Mouse (Mus musculus) spleen, adult 2 months (tissue): ENCODE measurements around the gene Syngr1. TPM values are rescaled to one million over a fixed set of nuclear protein-coding genes. Genes with fewer than 3 reads are reported as not detected.
A peak's percentile ranks its signal among the peaks of the same experiment; 100 is the strongest.

Experiments used
- DNase-seq, 2 experiments: peaks; one replicate each; pipeline versions ENCODE4 v3.0.0 to v3.0.0-alpha.2; 2012 to 2021; ENCODE audit warnings: low spot score in 2 of 2, low read depth in 1 of 2
- H3K27ac ChIP-seq: fragments of 200-500 bp; 2 replicates; pipeline ENCODE4 v1.5.1; 2012; ENCODE audit warnings: low read length, inconsistent platforms; ENCODE audit not compliant: insufficient read depth
- H3K27me3 ChIP-seq: fragments of 200-500 bp; 2 replicates; pipeline ENCODE4 v1.6.1; 2012; ENCODE audit warnings: mild to moderate bottlenecking, moderate library complexity, low read length, inconsistent platforms; ENCODE audit not compliant: control insufficient read depth, insufficient read depth
- H3K36me3 ChIP-seq: fragments of 200-500 bp; 2 replicates; pipeline ENCODE4 v1.6.1; 2012; ENCODE audit warnings: mild to moderate bottlenecking, low read length, inconsistent platforms; ENCODE audit not compliant: control insufficient read depth, insufficient read depth
- H3K4me1 ChIP-seq: fragments of 200-500 bp; 2 replicates; pipeline ENCODE4 v1.6.1; 2011; ENCODE audit warnings: inconsistent platforms; ENCODE audit not compliant: control insufficient read depth, insufficient read depth, insufficient read length
- H3K4me3 ChIP-seq: fragments of 200-500 bp; 2 replicates; pipeline ENCODE4 v1.5.1; 2011; ENCODE audit warnings: mild to moderate bottlenecking, inconsistent platforms; ENCODE audit not compliant: insufficient read depth, insufficient read length; ENCODE audit errors: extremely low read depth
- CTCF ChIP-seq: fragments of 200-500 bp; IDR thresholded peaks from 2 replicates; pipeline ENCODE4 v1.5.1; 2011; ENCODE audit warnings: mild to moderate bottlenecking, inconsistent platforms; ENCODE audit not compliant: insufficient read depth, insufficient read length, insufficient replicate concordance; ENCODE audit errors: extremely low read depth
- POLR2A ChIP-seq: fragments of 200-500 bp; IDR thresholded peaks from 2 replicates; pipeline ENCODE4 v1.6.1; 2011; ENCODE audit warnings: low read depth, low read length, inconsistent platforms
- WGBS: fragments of 180-500 bp; shearing (Covaris S2); methylation state at CpG from one replicate; pipeline ENCODE4 v1.1.7; 2018; 5-methylcytosine and 5-hydroxymethylcytosine counted together
- polyA plus RNA-seq: library from polyadenylated mRNA; depleted of rRNA; stranded (reverse); fragments of >200 nt; gene quantifications from 2 replicates; pipeline ENCODE4 v1.2.3, GENCODE M21; 2012

The Syngr1 gene
- polyA plus RNA-seq, 1 experiment: 9.9 TPM

- no peak overlapping the region for H3K27ac ChIP-seq
- no peaks in the 10 kb centered on the region for H3K36me3 ChIP-seq
- DNase-seq: no peak
- no peaks in the 10 kb centered on the region for H3K4me1 ChIP-seq
- H3K4me3 ChIP-seq: no peak overlapping the region
- no peaks in the 10 kb centered on the region for H3K27me3 ChIP-seq
- 15% methylated on average over 1 of the region's 1 CpGs for WGBS
- TF ChIP-seq POLR2A (no peak), CTCF (no peak)
Measured at GRCm38 (mm10) chr15:80127191-80127590, 36.1 kb downstream of the Syngr1 start.

DNA sequence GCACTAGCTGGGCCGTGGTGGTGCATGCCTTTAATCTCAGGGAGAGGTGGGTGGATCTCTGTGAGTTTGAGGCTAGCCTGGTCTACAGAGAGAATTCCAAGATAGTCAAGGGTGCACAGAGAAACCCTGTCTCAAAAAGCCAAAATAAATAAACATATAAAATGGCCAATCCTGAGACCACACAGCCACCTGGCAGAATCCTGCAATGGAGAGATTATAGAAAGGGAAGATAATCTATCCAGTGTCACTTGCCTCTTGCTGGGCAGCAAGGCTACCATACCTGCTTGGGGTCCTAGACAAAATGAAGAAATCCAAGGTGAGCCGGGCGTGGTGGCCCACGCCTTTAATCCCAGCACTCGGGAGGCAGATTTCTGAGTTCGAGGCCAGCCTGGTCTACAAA lies 38.8 kb downstream of the Syngr1 start:
- Histone ChIP-seq H3K4me1 (peaks cover 8% of the 10 kb centered on the region), H3K36me3 (no peaks in the 10 kb centered on the region), H3K27ac (no peak overlapping the region), H3K27me3 (no peaks in the 10 kb centered on the region), H3K4me3 (no peak overlapping the region)
- DNase-seq: no peak
- 81% methylated on average over 6 of the region's 6 CpGs for WGBS
- TF ChIP-seq CTCF (no peak), POLR2A (no peak)

DNA sequence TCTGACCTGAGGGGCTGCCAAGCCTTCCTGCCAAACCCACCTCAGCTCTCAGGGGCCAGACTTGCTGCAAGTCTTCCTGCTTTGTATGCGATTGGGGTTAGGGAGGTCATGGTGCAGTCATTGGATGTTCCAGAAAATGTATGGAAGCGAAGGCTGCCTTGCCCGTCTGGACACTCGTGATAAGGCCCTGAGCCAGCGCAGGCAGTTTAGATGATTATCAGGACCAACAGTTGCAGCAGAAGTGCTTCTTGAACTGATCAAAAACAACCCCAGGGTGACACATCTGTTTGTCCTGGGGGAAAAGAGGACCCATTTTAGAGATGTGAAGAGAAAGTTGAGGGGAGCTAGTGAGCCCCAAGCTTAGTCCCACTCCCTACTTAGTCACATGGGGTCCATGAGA lies 39.6 kb downstream of the Syngr1 start:
- 74% methylated on average over 5 of the region's 5 CpGs for WGBS
- H3K27ac ChIP-seq: no peak overlapping the region
- peaks cover 8% of the 10 kb centered on the region for H3K4me1 ChIP-seq
- TF ChIP-seq CTCF (no peak), POLR2A (no peak)
- H3K27me3 ChIP-seq: no peaks in the 10 kb centered on the region
- no peaks in the 10 kb centered on the region for H3K36me3 ChIP-seq
- no peak for DNase-seq
- H3K4me3 ChIP-seq: no peak overlapping the region

- DNase-seq: no peak
- no peaks in the 10 kb centered on the region for H3K36me3 ChIP-seq
- H3K4me3 ChIP-seq: no peak overlapping the region
- TF ChIP-seq POLR2A (no peak), CTCF (no peak)
- 88% methylated on average over 6 of the region's 6 CpGs for WGBS
- no peaks in the 10 kb centered on the region for H3K27me3 ChIP-seq
- no peak overlapping the region; the same call in 1 of the 2 replicates for H3K27ac ChIP-seq
- peaks cover 8% of the 10 kb centered on the region for H3K4me1 ChIP-seq
Measured at GRCm38 (mm10) chr15:80131421-80131820, 40.3 kb downstream of the Syngr1 start.

- Histone ChIP-seq H3K4me1 (peaks cover 8% of the 10 kb centered on the region), H3K27ac (no peak overlapping the region), H3K27me3 (no peaks in the 10 kb centered on the region), H3K36me3 (no peaks in the 10 kb centered on the region), H3K4me3 (no peak overlapping the region)
- TF ChIP-seq CTCF: no peak
- TF ChIP-seq POLR2A: no peak
- no peak for DNase-seq
- 82% methylated on average over 9 of the region's 9 CpGs for WGBS
Measured at GRCm38 (mm10) chr15:80132452-80132851, 41.3 kb downstream of the Syngr1 start.

DNA sequence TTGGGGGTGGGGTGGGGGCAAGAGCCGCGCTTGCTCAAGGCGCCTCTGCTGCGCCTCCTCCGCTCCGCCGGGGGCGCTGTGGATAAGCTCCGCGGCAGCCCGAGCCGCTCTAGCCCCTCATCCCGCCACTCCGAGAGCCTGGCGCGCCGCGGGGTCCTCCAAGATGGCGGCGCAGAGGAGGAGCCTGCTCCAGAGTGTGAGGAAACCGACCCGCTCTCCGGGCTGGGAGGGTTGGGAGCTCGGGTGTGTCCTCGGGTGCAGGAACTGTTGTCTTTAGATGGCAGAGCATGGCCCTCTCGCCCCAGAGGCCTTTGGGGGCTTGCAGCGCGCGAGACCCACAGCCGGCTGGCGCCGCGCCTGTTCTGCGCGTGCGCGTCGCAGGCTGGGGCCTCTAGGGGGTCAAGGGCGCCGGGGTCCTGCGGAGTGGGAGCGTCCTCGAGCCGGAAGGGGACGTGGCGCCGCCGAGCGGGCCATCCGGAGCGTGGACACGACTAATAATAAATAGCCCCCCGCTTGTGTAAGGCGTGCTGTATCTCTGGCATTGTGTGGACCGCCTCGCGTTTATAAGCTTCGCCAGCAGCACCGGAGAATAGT lies 42.0 kb downstream of the Syngr1 start, which contains the start of gene Tab1:
Gene Tab1 (plus strand): TSS at position 135 of the 594 bp plus-strand sequence.
- TF ChIP-seq POLR2A: peak; percentile 14; the same call in 1 of the 2 replicates
- TF ChIP-seq CTCF: peak; percentile 72; the same call in 1 of the 2 replicates
- peak; percentile 84 to 86 for DNase-seq
- peak within 1 kb of the TSS; percentile 97 for H3K4me3 ChIP-seq
- H3K4me1 ChIP-seq: peaks cover 8% of the 10 kb centered on the region
- H3K27me3 ChIP-seq: no peaks in the 10 kb centered on the region
- WGBS: under 1% methylated on average over 51 of the region's 59 CpGs
- H3K36me3 ChIP-seq: no peaks in the 10 kb centered on the region
- H3K27ac ChIP-seq: peak within 1 kb of the TSS; percentile 95
